Mouse (Mus musculus): ENCODE data around the gene Sec63. TPM values are rescaled to one million over a fixed set of nuclear protein-coding genes. Genes with fewer than 3 reads are reported as not detected.

The Sec63 gene
- total RNA-seq, 2 experiments from 2014 or later = 20.6 to 22.3 TPM

- intact Hi-C loops (cut with DNase I) = no loop called here
- DNase-seq (ENCODE audit: low spot score) = no peak
Observed at GRCm38 (mm10) chr10:42859781-42860158, 98.5 kb downstream of the Sec63 start.

- intact Hi-C loops (cut with DNase I) = no loop called here
- DNase-seq (ENCODE audit: low spot score) = no peak
Observed at GRCm38 (mm10) chr10:42860159-42860911, 99.0 kb downstream of the Sec63 start, which contains the start of gene Scml4. Scml4 (plus strand) TSS chr10:42860370.

- DNase-seq (ENCODE audit: low spot score) = no peak
- intact Hi-C loops (cut with DNase I) = no loop called here
Observed at GRCm38 (mm10) chr10:42861446-42861845, 100.2 kb downstream of the Sec63 start.

GRCm38 (mm10) chr10:42862102-42862740 lies 100.9 kb downstream of the Sec63 start:
- intact Hi-C loops (cut with DNase I) = no loop called here
- DNase-seq (ENCODE audit: low spot score) = no peak

- intact Hi-C loops (cut with DNase I) = no loop called here
- DNase-seq (ENCODE audit: low spot score) = no peak
Observed at GRCm38 (mm10) chr10:42862806-42863205, 101.5 kb downstream of the Sec63 start.

GRCm38 (mm10) chr10:42863621-42864391 lies 102.5 kb downstream of the Sec63 start:
- no peak for DNase-seq (ENCODE audit: low spot score)
- intact Hi-C loops (cut with DNase I) = no loop called here

- intact Hi-C loops (cut with DNase I) = no loop called here
- no peak for DNase-seq (ENCODE audit: low spot score)
Observed at GRCm38 (mm10) chr10:42864696-42865095, 103.4 kb downstream of the Sec63 start.

GRCm38 (mm10) chr10:42868416-42868815 lies 107.1 kb downstream of the Sec63 start:
- intact Hi-C loops (cut with DNase I) = no loop called here
- no peak for DNase-seq (ENCODE audit: low spot score)

- intact Hi-C loops (cut with DNase I) = no loop called here
- no peak for DNase-seq (ENCODE audit: low spot score)
Observed at GRCm38 (mm10) chr10:42869467-42869866, 108.2 kb downstream of the Sec63 start.

- intact Hi-C loops (cut with DNase I) = no loop called here
- no peak for DNase-seq (ENCODE audit: low spot score)
Observed at GRCm38 (mm10) chr10:42872269-42873010, 111.1 kb downstream of the Sec63 start.

- DNase-seq (ENCODE audit: low spot score) = no peak
Observed at GRCm38 (mm10) chr10:42873077-42873595, 111.8 kb downstream of the Sec63 start.

GRCm38 (mm10) chr10:42876172-42876571 lies 114.9 kb downstream of the Sec63 start:
- intact Hi-C loops (cut with DNase I) = no loop called here
- DNase-seq (ENCODE audit: low spot score) = no peak

More at GRCm38 (mm10) chr10:42873077-42873595, 111.8 kb downstream of the Sec63 start:
- intact Hi-C loops (cut with DNase I) = no loop called here

- intact Hi-C loops (cut with DNase I) = no loop called here
- no peak for DNase-seq (ENCODE audit: low spot score)
Observed at GRCm38 (mm10) chr10:42879269-42879681, 118.0 kb downstream of the Sec63 start.

- DNase-seq (ENCODE audit: low spot score) = no peak
- intact Hi-C loops (cut with DNase I) = loop anchor here (5.0 kb wide), 1 partner anchor 37 kb away; no protein-coding TSS in a partner anchor
Observed at GRCm38 (mm10) chr10:42879682-42880081, 118.4 kb downstream of the Sec63 start.

Other genes with a start within 250 kb of the Sec63 start
- not detected for gene Nr2e1, start 177.9 kb upstream of the Sec63 start, total RNA-seq (2021)
- gene Ostm1, start 177.7 kb upstream of the Sec63 start, total RNA-seq (2021) = 10 to 100 TPM; 16.0 to 16.6 TPM
- 1 to 10 TPM; 1.2 to 1.8 TPM for gene Scml4, start 98.9 kb downstream of the Sec63 start, total RNA-seq (2021)